Mouse (Mus musculus) left cerebral cortex, postnatal 10 days (tissue): ENCODE data around the gene Mindy4. TPM values are rescaled to one million over a fixed set of nuclear protein-coding genes. Genes with fewer than 3 reads are reported as not detected.
A peak's percentile ranks its signal among the peaks of the same experiment; 100 is the strongest.
"Not testable (repeated sequence)": the region's sequence is repeated elsewhere in the genome, so short reads cannot be mapped to it uniquely, and the experiment has no call there.

ENCODE experiments used
- DNase-seq, 2 experiments: peaks; one replicate each; pipeline ENCODE4 v3.0.0; 2021 to 2022; ENCODE audit warnings: low spot score in 2 of 2, mixed read lengths in 1 of 2; ENCODE audit errors: extremely low spot score in 1 of 2
- intact Hi-C: fragments of 180-260 bp; cut with DNase I; formaldehyde crosslinking; loops from one replicate; pipeline ENCODE4 v1.15.1; 2025
- total RNA-seq, 2 experiments: library from RNA; stranded (reverse); gene quantifications; 2 replicates each; pipeline ENCODE4 v1.2.3; 2021

Gene Mindy4
- total RNA-seq = 10 to 100 TPM; 11.7 to 12.2 TPM

DNA sequence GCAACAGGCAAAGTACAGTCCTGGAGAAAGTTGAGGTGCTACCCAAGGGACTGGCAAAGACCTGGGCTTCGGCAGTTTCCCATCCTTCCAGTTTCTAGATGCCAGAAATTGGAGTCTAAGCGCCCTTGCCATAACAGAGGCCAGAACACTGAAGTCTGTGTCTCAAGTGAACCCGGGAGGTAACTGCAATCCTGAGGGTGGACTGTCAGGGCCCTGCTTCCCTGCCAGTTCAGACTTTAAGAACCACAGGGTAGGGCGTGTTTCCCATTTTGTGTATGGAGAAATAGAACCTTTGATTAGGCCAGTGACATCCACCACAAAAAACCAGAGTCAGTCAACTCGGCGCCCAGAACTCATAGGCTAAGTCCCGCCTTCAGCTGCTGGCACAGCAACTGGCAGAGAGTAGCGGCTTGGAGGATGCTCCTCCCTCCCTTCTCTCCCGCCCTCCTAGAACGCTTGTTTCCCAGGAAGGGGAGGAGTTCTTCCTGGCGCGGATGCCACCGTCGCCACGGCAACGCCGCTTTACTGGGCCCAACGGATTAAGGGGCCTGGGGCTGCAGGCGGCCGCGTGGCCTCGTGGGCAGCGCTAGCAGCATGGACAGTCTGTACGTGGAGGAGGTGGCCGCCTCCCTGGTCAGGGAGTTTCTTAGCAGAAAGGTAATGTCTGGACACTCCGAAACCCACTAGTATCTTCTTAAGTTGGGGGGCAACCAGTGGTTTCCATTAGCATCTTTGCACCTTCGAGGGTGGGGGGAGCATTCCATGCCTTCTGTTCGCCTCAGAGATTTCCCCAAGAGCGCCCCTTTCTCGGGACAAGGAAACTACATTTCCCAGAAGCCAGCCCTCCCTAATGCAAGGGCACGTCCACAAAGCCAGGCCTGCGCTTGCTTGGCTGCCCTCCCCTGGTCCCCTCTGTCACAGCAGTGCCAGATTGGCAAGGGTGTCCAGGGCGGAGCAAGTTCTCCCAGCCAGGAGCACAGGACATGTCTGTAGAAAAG lies at the start of gene Mindy4:
TSS of gene Mindy4 (plus strand) at position 471 of the 998 bp plus-strand sequence.
- peak; percentile 88 to 92 for DNase-seq
- intact Hi-C loops = no loop called here

- DNase-seq = no peak
- intact Hi-C loops = no loop called here
These were observed 43.9 kb upstream of the Mindy4 start for GRCm38 (mm10) chr6:55159256-55159655.

DNA sequence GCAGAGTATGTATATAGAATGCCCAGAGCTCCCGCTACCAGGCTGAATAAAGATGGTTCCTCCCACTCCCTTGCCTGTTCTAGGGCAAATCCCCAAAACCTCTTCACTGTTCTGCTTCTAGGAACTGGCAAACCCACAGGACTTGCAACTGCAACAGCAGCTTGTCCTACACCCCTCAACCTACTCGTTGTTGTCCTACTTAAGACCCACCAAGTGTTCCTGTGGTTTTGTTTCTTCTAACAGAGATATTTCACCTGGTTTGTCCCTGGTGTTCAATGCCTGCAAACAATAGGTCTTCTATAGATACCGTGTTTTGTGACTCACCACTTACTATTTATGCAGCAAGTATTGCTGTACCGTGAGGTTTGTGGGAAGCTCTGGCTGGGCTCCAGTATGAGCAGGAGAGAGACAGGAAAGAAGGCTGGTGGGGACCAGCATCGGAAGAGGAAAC lies 41.8 kb upstream of the Mindy4 start:
- intact Hi-C loops = loop anchor here (10.0 kb wide), 3 partner anchors 247 to 457 kb away; partner anchors contain the start of gene Znrf2
- DNase-seq = peak; percentile 63 to 66

DNA sequence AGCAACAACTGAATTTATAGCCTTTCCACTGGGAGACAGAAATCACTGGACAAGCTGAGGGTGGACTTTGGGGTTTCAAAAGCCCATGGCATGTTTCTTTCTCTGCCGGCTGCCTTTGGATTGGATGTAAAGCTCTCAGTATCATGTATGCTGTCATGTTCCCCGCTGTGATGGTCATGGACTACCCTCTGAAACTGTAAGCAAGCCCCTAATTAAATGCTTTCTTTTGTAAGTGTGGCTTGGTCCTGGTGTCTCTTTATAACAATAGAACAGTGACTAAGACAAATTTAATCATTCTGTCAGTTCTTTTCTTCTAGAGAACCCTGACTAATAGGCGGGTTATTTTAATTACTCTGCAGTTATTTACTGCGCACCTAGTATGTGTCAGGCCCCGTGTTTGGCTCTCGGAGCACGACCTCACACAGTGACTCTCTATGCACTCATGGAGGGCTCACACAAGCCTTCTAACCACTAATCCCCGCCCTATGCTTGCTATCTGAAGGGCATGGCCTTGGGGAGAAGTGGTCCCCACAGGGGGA lies 40.1 kb upstream of the Mindy4 start:
- DNase-seq = peak in 1 of 2 experiments; percentile 3
- intact Hi-C loops = loop anchor here (10.0 kb wide), 3 partner anchors 248 to 458 kb away; partner anchors contain the start of gene Znrf2

- peak; percentile 69 to 77 for DNase-seq
These were observed 36.3 kb upstream of the Mindy4 start for GRCm38 (mm10) chr6:55166777-55167463.

DNA sequence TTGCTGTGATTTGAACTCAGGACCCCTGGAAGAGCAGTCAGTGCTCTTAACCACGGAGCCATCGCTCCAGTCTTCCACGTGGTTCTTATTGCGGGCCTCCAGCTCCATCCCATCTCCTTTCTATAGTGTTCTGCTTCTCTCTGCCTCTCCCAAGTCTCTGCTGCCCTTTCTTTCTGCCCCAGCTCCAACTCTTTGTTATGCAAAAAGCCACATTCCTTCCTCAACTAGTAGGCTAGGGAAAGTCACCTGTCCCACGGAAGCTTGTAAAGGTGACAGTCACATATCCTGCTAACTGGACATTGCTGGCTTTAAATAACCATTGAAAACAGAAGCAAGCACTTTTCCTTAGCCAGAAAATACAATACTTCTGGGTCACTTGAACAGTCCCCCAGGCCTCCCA lies 33.4 kb upstream of the Mindy4 start:
- no peak for DNase-seq
- intact Hi-C loops = loop anchor here (5.0 to 10.0 kb wide), 5 partner anchors 98 to 583 kb away; partner anchors contain the start of gene Znrf2

More at GRCm38 (mm10) chr6:55166777-55167463, 36.3 kb upstream of the Mindy4 start:
- intact Hi-C loops = loop anchor here (1.0 to 10.0 kb wide), 6 partner anchors 95 to 580 kb away; partner anchors contain the start of gene Znrf2

- intact Hi-C loops = no loop called here
- DNase-seq = no peak
These were observed 31.5 kb upstream of the Mindy4 start for GRCm38 (mm10) chr6:55171638-55172037.

- intact Hi-C loops = no loop called here
- DNase-seq = no peak
These were observed 30.0 kb upstream of the Mindy4 start for GRCm38 (mm10) chr6:55173171-55173570.

- intact Hi-C loops = no loop called here
- DNase-seq = no peak
These were observed 29.2 kb upstream of the Mindy4 start for GRCm38 (mm10) chr6:55173941-55174349.

DNA sequence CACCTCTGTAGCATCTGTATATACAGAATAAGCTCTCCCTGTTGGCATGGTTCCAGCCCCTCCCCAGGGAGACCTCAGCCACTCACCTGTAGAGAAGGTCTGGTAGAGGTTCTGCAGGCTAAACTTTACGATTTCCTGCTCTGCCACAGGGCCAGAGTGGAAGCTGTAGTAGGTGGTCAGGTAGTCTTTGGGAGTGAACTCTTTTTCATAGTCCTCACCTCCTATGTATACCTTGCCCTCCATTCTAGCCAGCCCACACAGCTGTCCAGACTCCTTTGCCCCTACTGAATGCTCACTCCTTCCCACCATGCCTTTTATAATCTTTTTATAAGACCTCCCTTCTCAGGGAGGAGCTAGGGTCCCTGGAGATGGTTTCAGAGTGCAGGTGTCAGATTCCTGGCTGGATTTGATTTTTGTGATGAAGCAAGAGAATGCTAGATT lies 28.4 kb upstream of the Mindy4 start, which contains the start of gene Inmt:
TSS of gene Inmt (minus strand) at position 303 of the 441 bp plus-strand sequence.
- no peak for DNase-seq
- intact Hi-C loops = no loop called here

GRCm38 (mm10) chr6:55175456-55175855 lies 27.7 kb upstream of the Mindy4 start:
- no peak for DNase-seq
- intact Hi-C loops = no loop called here

DNA sequence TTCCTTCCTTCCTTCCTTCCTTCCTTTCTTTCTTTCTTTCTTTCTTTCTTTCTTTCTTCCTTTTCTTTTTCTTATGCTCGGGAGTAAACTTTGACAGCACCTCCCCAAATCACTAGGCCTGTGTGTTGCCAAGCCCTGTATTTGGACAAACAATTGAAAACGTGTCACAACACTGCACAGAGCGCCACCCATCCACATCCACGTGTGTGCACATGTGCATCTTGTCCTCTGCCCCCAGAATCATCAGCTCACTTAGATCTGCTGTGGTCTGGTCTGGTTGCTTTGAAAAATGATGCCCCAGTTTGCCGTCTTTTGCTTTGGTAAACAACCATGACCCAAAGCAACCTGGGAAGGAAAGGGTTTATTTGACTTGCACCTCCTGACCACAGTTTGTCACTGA lies 27.3 kb upstream of the Mindy4 start:
- no peak for DNase-seq
- intact Hi-C loops = no loop called here

DNA sequence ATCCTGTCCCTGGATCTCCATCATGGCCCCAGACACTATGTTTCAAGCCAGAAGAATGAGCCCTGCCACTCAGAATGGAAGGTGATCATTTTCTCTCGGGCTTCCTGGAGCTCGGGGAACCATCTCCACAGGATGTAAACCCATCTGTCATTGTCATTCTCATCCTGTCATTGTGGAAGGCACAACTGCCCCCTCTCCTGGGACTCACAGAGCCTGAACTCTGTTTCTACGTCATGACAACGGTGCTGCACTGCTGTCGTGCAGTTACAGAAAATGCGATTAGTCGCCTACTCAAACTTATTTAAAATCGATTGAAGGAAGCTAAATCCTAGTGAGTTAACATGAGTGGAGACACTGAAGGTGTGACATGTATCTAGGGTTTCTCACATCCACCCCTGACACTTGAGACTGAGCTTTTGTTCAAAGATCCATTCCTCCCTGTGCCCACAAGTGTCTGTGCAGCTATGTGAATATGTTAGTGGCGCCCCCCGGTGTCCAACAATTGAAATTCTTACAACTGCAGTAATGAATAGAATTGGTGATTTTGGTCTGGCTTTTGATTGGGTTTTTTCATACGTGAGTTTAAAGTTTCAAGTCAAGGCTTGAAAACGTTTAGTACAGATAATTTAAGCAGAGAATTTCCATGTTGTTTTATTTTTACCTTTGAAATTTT lies 26.0 kb upstream of the Mindy4 start:
- DNase-seq = no peak
- intact Hi-C loops = no loop called here

- peak in 1 of 2 experiments; percentile 48 for DNase-seq
- intact Hi-C loops = no loop called here
These were observed 23.6 kb upstream of the Mindy4 start for GRCm38 (mm10) chr6:55179560-55179959.

GRCm38 (mm10) chr6:55182655-55183430 lies 20.3 kb upstream of the Mindy4 start:
- no peak for DNase-seq
- intact Hi-C loops = no loop called here

DNA sequence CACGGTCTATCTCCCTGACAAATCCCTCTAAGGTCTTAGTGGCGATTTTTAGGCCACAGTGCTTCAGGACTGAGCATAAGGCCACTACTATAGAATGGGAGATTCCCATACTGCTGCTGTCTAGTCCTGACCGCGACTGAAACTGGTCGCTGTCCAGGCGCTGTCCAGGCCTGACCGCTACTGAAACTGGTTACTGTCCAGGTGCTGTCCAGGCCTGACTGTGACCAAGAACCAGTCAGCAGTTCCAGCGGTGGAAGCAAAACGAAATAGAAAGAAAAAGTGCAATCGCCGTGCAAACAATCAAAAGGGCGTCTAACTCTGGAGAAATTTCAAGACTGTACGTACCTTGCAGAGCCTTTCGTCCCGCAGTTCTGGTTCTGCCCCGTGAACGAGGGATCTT lies 15.4 kb upstream of the Mindy4 start:
- DNase-seq, intact Hi-C loops: not testable (repeated sequence)

DNA sequence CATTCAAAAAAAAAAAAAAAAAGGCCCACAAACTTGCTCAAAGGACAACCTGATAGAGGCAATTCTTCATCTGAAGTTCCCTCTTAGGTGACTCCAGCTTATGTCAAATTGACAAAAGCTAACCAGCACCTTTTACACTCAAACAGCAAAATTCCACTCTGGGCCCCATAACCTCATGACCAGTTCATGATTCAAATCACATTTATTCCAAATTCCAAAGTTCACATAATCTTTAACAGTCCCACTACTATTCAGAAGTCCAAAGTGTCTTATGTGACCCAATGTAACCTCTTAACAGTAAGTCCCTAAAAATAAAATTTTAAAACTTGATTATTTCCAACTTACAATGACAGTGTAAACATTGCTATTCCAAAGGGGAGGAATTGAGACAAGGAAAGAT lies 13.8 kb upstream of the Mindy4 start:
- no peak for DNase-seq
- intact Hi-C loops = no loop called here

DNA sequence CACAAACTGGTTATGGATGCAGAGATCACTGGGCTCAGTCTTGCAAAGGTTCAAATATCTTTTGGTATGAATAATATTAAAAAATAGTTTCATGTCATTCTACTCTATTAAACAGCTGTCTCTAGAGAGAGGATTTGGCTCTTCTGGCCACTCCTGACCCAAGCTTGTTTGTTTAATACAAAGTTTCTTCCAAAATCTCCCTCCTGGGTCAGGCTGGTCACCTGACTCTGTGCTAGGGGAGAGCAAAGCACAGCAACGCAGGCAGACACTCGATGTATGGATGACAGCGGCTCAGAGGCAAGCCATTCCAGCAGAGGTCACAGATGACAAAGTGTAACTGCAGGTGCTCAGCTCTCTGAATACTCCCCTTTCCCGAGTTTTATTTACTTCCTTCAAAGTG lies 11.6 kb upstream of the Mindy4 start:
- DNase-seq = no peak
- intact Hi-C loops = no loop called here
